Mouse (Mus musculus) midbrain, embryonic 12.5 days (tissue): ENCODE results near the gene Gjd3. TPM values are rescaled to one million over a fixed set of nuclear protein-coding genes. Genes with fewer than 3 reads are reported as not detected.
A peak's percentile ranks its signal among the peaks of the same experiment; 100 is the strongest.

Experiments
- ATAC-seq: fragments of 200-750 bp; cut with Nextera tagmentation; 2 replicates; pipeline ENCODE4 v1.8.0; 2017; ENCODE audit warnings: low read depth, moderate TSS enrichment, moderate library complexity; ENCODE audit not compliant: low FRiP score
- H3K27ac ChIP-seq: fragments of 300-500 bp; sonication (generic); replicated peaks from 2 replicates; pipeline ENCODE4 v1.5.1; 2016; ENCODE audit warnings: mild to moderate bottlenecking
- H3K27me3 ChIP-seq: fragments of 300-500 bp; sonication (generic); 2 replicates; pipeline ENCODE4 v1.6.1; 2016; ENCODE audit warnings: mild to moderate bottlenecking
- H3K36me3 ChIP-seq: fragments of 300-500 bp; sonication (generic); 2 replicates; pipeline ENCODE4 v1.6.1; 2016
- H3K4me1 ChIP-seq: fragments of 300-500 bp; sonication (generic); 2 replicates; pipeline ENCODE4 v1.6.1; 2016
- H3K4me2 ChIP-seq: fragments of 300-500 bp; sonication (generic); replicated peaks from 2 replicates; pipeline ENCODE4 v1.6.1; 2016; ENCODE audit warnings: mild to moderate bottlenecking, moderate library complexity
- H3K4me3 ChIP-seq: fragments of 300-500 bp; sonication (generic); 2 replicates; pipeline ENCODE4 v1.5.1; 2016; ENCODE audit warnings: mild to moderate bottlenecking
- H3K9ac ChIP-seq: fragments of 300-500 bp; sonication (generic); replicated peaks from 2 replicates; pipeline ENCODE4 v1.6.1; 2016; ENCODE audit warnings: mild to moderate bottlenecking, moderate library complexity
- H3K9me3 ChIP-seq: fragments of 300-500 bp; sonication (generic); 2 replicates; pipeline ENCODE4 v1.6.1; 2016; ENCODE audit warnings: mild to moderate bottlenecking
- WGBS: fragments of 180-500 bp; shearing (Covaris S2); methylation state at CpG from one replicate; pipeline ENCODE4 v1.1.7; 2016; 5-methylcytosine and 5-hydroxymethylcytosine counted together
- polyA plus RNA-seq: library from polyadenylated mRNA; unstranded; fragments of >200 nt; fragmentation: Nextera tagmentation; extraction: Ambion mirVana; gene quantifications from 2 replicates; pipeline ENCODE4 v1.2.1, GENCODE M21; 2016

The Gjd3 gene
- polyA plus RNA-seq, 1 experiment from 2014 or later: 0.80 TPM

GRCm38 (mm10) chr11:98933151-98933550 lies 49.7 kb downstream of the Gjd3 start:
- no peak overlapping the region for H3K4me3 ChIP-seq
- no peak for ATAC-seq
- no peak overlapping the region for H3K4me2 ChIP-seq
- no peak overlapping the region for H3K27ac ChIP-seq
- no peak overlapping the region for H3K9ac ChIP-seq
- 55% methylated on average over 8 of the region's 9 CpGs for WGBS
- no peaks in the 10 kb centered on the region for H3K36me3 ChIP-seq
- H3K4me1 ChIP-seq: peaks cover 73% of the 10 kb centered on the region
- peaks cover 44% of the 10 kb centered on the region for H3K27me3 ChIP-seq
- H3K9me3 ChIP-seq: no peaks in the 10 kb centered on the region

- Histone ChIP-seq H3K9ac (0 out of 2 replicates have a peak overlapping the region, but pooled peaks have one; percentile 7), H3K4me3 (no peak overlapping the region), H3K27ac (no peak overlapping the region), H3K4me1 (peaks cover 74% of the 10 kb centered on the region), H3K4me2 (no peak overlapping the region), H3K27me3 (peaks cover 42% of the 10 kb centered on the region), H3K36me3 (no peaks in the 10 kb centered on the region), H3K9me3 (no peaks in the 10 kb centered on the region)
- 45% methylated on average over 19 of the region's 19 CpGs for WGBS
- ATAC-seq: no peak
These were observed 50.3 kb downstream of the Gjd3 start for GRCm38 (mm10) chr11:98932293-98933091.

Other genes with a start within 250 kb of the Gjd3 start
- 45.3 and 47.6 TPM in 2 replicates for gene Thra, start 242.4 kb downstream of the Gjd3 start, polyA plus RNA-seq
- 1.2 and 1.5 TPM in 2 replicates for gene Nr1d1, start 207.7 kb downstream of the Gjd3 start, polyA plus RNA-seq
- gene Msl1, start 187.5 kb downstream of the Gjd3 start, polyA plus RNA-seq: 38.6 and 42.4 TPM in 2 replicates
- 65.5 and 74.2 TPM in 2 replicates for gene Casc3, start 178.1 kb downstream of the Gjd3 start, polyA plus RNA-seq
- 3.0 and 3.1 TPM in 2 replicates for gene Rapgefl1, start 146.2 kb downstream of the Gjd3 start, polyA plus RNA-seq
- 4.9 TPM in 2 replicates for gene Wipf2, start 119.4 kb downstream of the Gjd3 start, polyA plus RNA-seq
- 28.3 and 29.0 TPM in 2 replicates for gene Cdc6, start 75.2 kb downstream of the Gjd3 start, polyA plus RNA-seq
- gene Rara, start 55.2 kb downstream of the Gjd3 start, polyA plus RNA-seq: 15.5 and 17.3 TPM in 2 replicates
- 305 and 311 TPM in 2 replicates for gene Top2a, start 41.2 kb upstream of the Gjd3 start, polyA plus RNA-seq
- gene Igfbp4, start 58.2 kb upstream of the Gjd3 start, polyA plus RNA-seq: 246 and 322 TPM in 2 replicates
- 0.12 and 0.19 TPM in 2 replicates for gene Tns4, start 106.3 kb upstream of the Gjd3 start, polyA plus RNA-seq
- gene Ccr7, start 172.1 kb upstream of the Gjd3 start, polyA plus RNA-seq: 0.11 TPM in 1 of 2 replicates, not detected in the other
- gene Smarce1, start 248.0 kb upstream of the Gjd3 start, polyA plus RNA-seq: 357 and 380 TPM in 2 replicates